In genomic region chr3:102169197-102169905, GRCm38 (mm10) we compare ENCODE assay signal across 7 mouse cellular contexts. TPM values are rescaled to one million over a fixed set of nuclear protein-coding genes. Genes with fewer than 3 reads are reported as not detected.
DNase-seq lines count a peak whose midpoint lies in the region; ATAC-seq lines count a peak whose summit lies in the region.

No protein-coding gene starts in this region.

- ATAC-seq in kidney, embryonic 14.5 days (ENCODE audit: low FRiP score, low TSS enrichment) = peak; percentile 51; the same call in 1 of the 2 replicates
- ATAC-seq in limb, embryonic 13.5 days (ENCODE audit: low FRiP score, low read depth) = peak; percentile 86
- ATAC-seq in neural tube, embryonic 13.5 days (ENCODE audit: low read depth) = peak; percentile 88

- no peak overlapping the region for H3K4me2 ChIP-seq in kidney, embryonic 14.5 days (replicated peaks; ENCODE audit: low read depth, low read length)
- H3K4me2 ChIP-seq in limb, embryonic 13.5 days (replicated peaks) = peak overlapping the region; percentile 19; the same call in 1 of the 2 replicates
- H3K4me2 ChIP-seq in neural tube, embryonic 13.5 days = no peak overlapping the region; the same call in 1 of the 2 replicates

- peaks cover 4% of the 10 kb centered on the region; the same call in 1 of the 2 replicates for H3K36me3 ChIP-seq in kidney, embryonic 14.5 days (ENCODE audit: control insufficient read depth, insufficient read depth, low read length)
- H3K36me3 ChIP-seq in limb, embryonic 13.5 days = peaks cover 13% of the 10 kb centered on the region
- H3K36me3 ChIP-seq in neural tube, embryonic 13.5 days = 0 out of 2 replicates have a peak, but pooled peaks cover under 1% of the 10 kb centered on the region

- H3K4me1 ChIP-seq in kidney, embryonic 14.5 days (ENCODE audit: control insufficient read depth, insufficient read depth, low read length) = peaks cover 18% of the 10 kb centered on the region
- H3K4me1 ChIP-seq in limb, embryonic 13.5 days = peaks cover 53% of the 10 kb centered on the region
- peaks cover 32% of the 10 kb centered on the region for H3K4me1 ChIP-seq in neural tube, embryonic 13.5 days (replicated peaks)

- no peak overlapping the region for H3K4me3 ChIP-seq in kidney, embryonic 14.5 days (ENCODE audit: low read length)
- H3K4me3 ChIP-seq in limb, embryonic 13.5 days = no peak overlapping the region
- no peak overlapping the region for H3K4me3 ChIP-seq in neural tube, embryonic 13.5 days

- DNase-seq in adrenal gland, adult 2 months = peak; percentile 96
- DNase-seq in cerebellum, postnatal 36 days = peak; percentile 92 to 93
- DNase-seq in heart, adult 18-20 months = peak; percentile 94 to 95
- peak; percentile 76 for DNase-seq in urinary bladder, postnatal 10 days (ENCODE audit: low spot score)

- no peaks in the 10 kb centered on the region for H3K27me3 ChIP-seq in kidney, embryonic 14.5 days (ENCODE audit: control insufficient read depth, insufficient read depth, low read length)
- no peaks in the 10 kb centered on the region for H3K27me3 ChIP-seq in limb, embryonic 13.5 days
- no peaks in the 10 kb centered on the region for H3K27me3 ChIP-seq in neural tube, embryonic 13.5 days

- 62% methylated on average over 13 of the region's 13 CpGs for WGBS in kidney, embryonic 14.5 days
- 37% methylated on average over 13 of the region's 13 CpGs for WGBS in limb, embryonic 13.5 days
- 44% methylated on average over 13 of the region's 13 CpGs for WGBS in neural tube, embryonic 13.5 days

- no peak overlapping the region for H3K27ac ChIP-seq in kidney, embryonic 14.5 days (ENCODE audit: low read depth, low read length)
- peak overlapping the region; percentile 74; the same call in 1 of the 2 replicates for H3K27ac ChIP-seq in limb, embryonic 13.5 days
- peak overlapping the region; percentile 77 for H3K27ac ChIP-seq in neural tube, embryonic 13.5 days (replicated peaks)

- no peak overlapping the region for H3K9ac ChIP-seq in kidney, embryonic 14.5 days (ENCODE audit: low read depth, low read length)
- no peak overlapping the region for H3K9ac ChIP-seq in limb, embryonic 13.5 days
- no peak overlapping the region for H3K9ac ChIP-seq in neural tube, embryonic 13.5 days

- H3K9me3 ChIP-seq in kidney, embryonic 14.5 days (ENCODE audit: control insufficient read depth, low read length) = no peaks in the 10 kb centered on the region
- no peaks in the 10 kb centered on the region for H3K9me3 ChIP-seq in limb, embryonic 13.5 days
- no peaks in the 10 kb centered on the region for H3K9me3 ChIP-seq in neural tube, embryonic 13.5 days

RNA-seq across cellular contexts. Expression of gene Vangl1, which starts 35.1 kb away (rescaled TPM):
- total RNA-seq in adrenal gland, adult 2 months (2021) = 10 to 100 TPM; 33.2 to 33.4 TPM
- 19.4 and 27.3 TPM in 2 replicates for polyA plus RNA-seq in adrenal gland, adult 2 months (2012; rRNA removed)
- 10 to 100 TPM in 1 of 2 experiments, 1 to 10 TPM in 1; 8.6 to 12.3 TPM for total RNA-seq in heart, adult 18-20 months (2021)
- polyA plus RNA-seq in kidney, embryonic 14.5 days (2014; fragmentation: Nextera tagmentation; extraction: Ambion mirVana) = 9.4 and 22.4 TPM in 2 replicates
- 17.2 and 19.8 TPM in 2 replicates for polyA plus RNA-seq in limb, embryonic 13.5 days (2015; fragmentation: Nextera tagmentation; extraction: Ambion mirVana)
- polyA plus RNA-seq in neural tube, embryonic 13.5 days (2015; fragmentation: Nextera tagmentation; extraction: Ambion mirVana) = 10.5 and 11.0 TPM in 2 replicates
